Mouse (Mus musculus) limb, embryonic 14.5 days (tissue): ENCODE results near the gene Alk. TPM values are rescaled to one million over a fixed set of nuclear protein-coding genes. Genes with fewer than 3 reads are reported as not detected.

Experiments used
- ATAC-seq: fragments of 200-750 bp; cut with Nextera tagmentation; 2 replicates; pipeline ENCODE4 v1.8.0; 2017; ENCODE audit warnings: low read depth, moderate number of reproducible peaks, moderate TSS enrichment; ENCODE audit not compliant: low FRiP score
- DNase-seq: peaks from one replicate; pipeline ENCODE4 v3.0.0-alpha.2; 2015; ENCODE audit warnings: low spot score
- H3K27ac ChIP-seq: fragments of 300-500 bp; sonication (generic); replicated peaks from 2 replicates; pipeline ENCODE4 v1.5.1; 2014; ENCODE audit warnings: low read depth, mild to moderate bottlenecking, low read length, moderate library complexity, mixed read lengths
- H3K27me3 ChIP-seq: fragments of 300-500 bp; sonication (generic); 2 replicates; pipeline ENCODE4 v1.6.1; 2014; ENCODE audit warnings: low read length, mixed read lengths; ENCODE audit not compliant: control insufficient read depth, insufficient read depth
- H3K36me3 ChIP-seq: fragments of 300-500 bp; sonication (generic); 2 replicates; pipeline ENCODE4 v1.6.1; 2014; ENCODE audit warnings: mild to moderate bottlenecking, low read length, moderate library complexity, mixed read lengths; ENCODE audit not compliant: control insufficient read depth, insufficient read depth
- H3K4me1 ChIP-seq: fragments of 300-500 bp; sonication (generic); 2 replicates; pipeline ENCODE4 v1.6.1; 2014; ENCODE audit warnings: antibody characterized with exemption, low read length, mixed read lengths; ENCODE audit not compliant: control insufficient read depth, insufficient read depth
- H3K4me2 ChIP-seq: fragments of 300-500 bp; sonication (generic); replicated peaks from 2 replicates; pipeline ENCODE4 v1.6.1; 2014; ENCODE audit warnings: low read depth, mild to moderate bottlenecking, low read length, moderate library complexity; ENCODE audit not compliant: severe bottlenecking
- H3K4me3 ChIP-seq: fragments of 300-500 bp; sonication (generic); replicated peaks from 2 replicates; pipeline ENCODE4 v1.5.1; 2014; ENCODE audit warnings: low read length
- H3K9ac ChIP-seq: fragments of 300-500 bp; sonication (generic); 2 replicates; pipeline ENCODE4 v1.6.1; 2014; ENCODE audit warnings: mild to moderate bottlenecking, low read depth, low read length, moderate library complexity; ENCODE audit not compliant: severe bottlenecking
- H3K9me3 ChIP-seq: fragments of 300-500 bp; sonication (generic); 2 replicates; pipeline ENCODE4 v1.6.1; 2016; ENCODE audit warnings: low read length; ENCODE audit not compliant: control insufficient read depth
- POLR2A ChIP-seq: fragments of 200-500 bp; IDR thresholded peaks from 2 replicates; pipeline ENCODE4 v1.8.0; 2012; ENCODE audit warnings: inconsistent platforms, mild to moderate bottlenecking, moderate library complexity, borderline replicate concordance; ENCODE audit not compliant: insufficient read depth, insufficient read length; ENCODE audit errors: extremely low read depth
- WGBS: fragments of 180-500 bp; shearing (Covaris S2); extraction: QIAGEN DNeasy Blood & Tissue Kit; methylation state at CpG from one replicate; pipeline ENCODE4 v1.1.7; 2014; 5-methylcytosine and 5-hydroxymethylcytosine counted together
- polyA plus RNA-seq, 2 experiments: library from polyadenylated mRNA; depleted of rRNA in 1 of 2; stranded (reverse) in 1 of 2; unstranded in 1 of 2; fragments of >200 nt; fragmentation: Nextera tagmentation in 1 of 2; extraction: Ambion mirVana in 1 of 2; gene quantifications; 2 replicates each; pipeline versions ENCODE4 v1.2.1 to v1.2.3; 2012 to 2014

Alk gene
- polyA plus RNA-seq, 2 experiments: 0.43 to 0.45 TPM

GRCm38 (mm10) chr17:72194976-72195650 lies 409.3 kb downstream of the Alk start:
- no peak overlapping the region for H3K4me3 ChIP-seq
- ATAC-seq: no peak
- DNase-seq: no peak
- H3K27ac ChIP-seq: no peak overlapping the region
- no peak for TF ChIP-seq POLR2A
- WGBS: 52% methylated on average over 12 of the region's 12 CpGs
- no peak overlapping the region for H3K9ac ChIP-seq
- no peaks in the 10 kb centered on the region for H3K36me3 ChIP-seq
- no peaks in the 10 kb centered on the region for H3K4me1 ChIP-seq
- no peak overlapping the region for H3K4me2 ChIP-seq
- H3K27me3 ChIP-seq: no peaks in the 10 kb centered on the region
- no peaks in the 10 kb centered on the region for H3K9me3 ChIP-seq

- no peak for DNase-seq
Measured at GRCm38 (mm10) chr17:72190536-72190935, 413.9 kb downstream of the Alk start.

GRCm38 (mm10) chr17:72187026-72187425 lies 417.4 kb downstream of the Alk start:
- TF ChIP-seq POLR2A: no peak
- DNase-seq (no peak), ATAC-seq (no peak)
- no peak overlapping the region for H3K27ac ChIP-seq
- H3K4me3 ChIP-seq: no peak overlapping the region
- H3K27me3 ChIP-seq: no peaks in the 10 kb centered on the region
- no peaks in the 10 kb centered on the region for H3K4me1 ChIP-seq
- no peaks in the 10 kb centered on the region for H3K9me3 ChIP-seq
- H3K36me3 ChIP-seq: no peaks in the 10 kb centered on the region
- H3K4me2 ChIP-seq: no peak overlapping the region
- H3K9ac ChIP-seq: no peak overlapping the region
- WGBS: 77% methylated on average over 1 of the region's 1 CpGs

More at GRCm38 (mm10) chr17:72190536-72190935, 413.9 kb downstream of the Alk start:
- no peaks in the 10 kb centered on the region for H3K9me3 ChIP-seq
- no peaks in the 10 kb centered on the region for H3K36me3 ChIP-seq
- H3K27me3 ChIP-seq: no peaks in the 10 kb centered on the region
- 89% methylated on average over 8 of the region's 8 CpGs for WGBS
- H3K4me3 ChIP-seq: no peak overlapping the region
- no peak overlapping the region for H3K4me2 ChIP-seq
- H3K9ac ChIP-seq: no peak overlapping the region
- no peak overlapping the region for H3K27ac ChIP-seq
- no peak for TF ChIP-seq POLR2A
- no peaks in the 10 kb centered on the region for H3K4me1 ChIP-seq
- no peak for ATAC-seq

GRCm38 (mm10) chr17:72182414-72182813 lies 422.0 kb downstream of the Alk start:
- no peak for DNase-seq
- H3K4me1 ChIP-seq: no peaks in the 10 kb centered on the region
- no peak overlapping the region for H3K4me2 ChIP-seq
- no peaks in the 10 kb centered on the region for H3K9me3 ChIP-seq
- no peak for ATAC-seq
- H3K36me3 ChIP-seq: no peaks in the 10 kb centered on the region
- H3K27ac ChIP-seq: no peak overlapping the region
- no peaks in the 10 kb centered on the region for H3K27me3 ChIP-seq
- WGBS: 88% methylated on average over 2 of the region's 2 CpGs
- TF ChIP-seq POLR2A: no peak
- H3K4me3 ChIP-seq: no peak overlapping the region
- H3K9ac ChIP-seq: no peak overlapping the region

- 96% methylated on average over 9 of the region's 9 CpGs for WGBS
- Histone ChIP-seq H3K36me3 (no peaks in the 10 kb centered on the region), H3K4me3 (no peak overlapping the region), H3K27ac (no peak overlapping the region), H3K27me3 (no peaks in the 10 kb centered on the region), H3K9ac (no peak overlapping the region), H3K4me1 (no peaks in the 10 kb centered on the region), H3K9me3 (no peaks in the 10 kb centered on the region), H3K4me2 (no peak overlapping the region)
- DNase-seq: no peak
- TF ChIP-seq POLR2A: no peak
- ATAC-seq: no peak
Measured at GRCm38 (mm10) chr17:72180200-72180599, 424.2 kb downstream of the Alk start.
